Mouse (Mus musculus): ENCODE data around the gene Lct.
"Not testable (repeated sequence)": the region's sequence is repeated elsewhere in the genome, so short reads cannot be mapped to it uniquely, and the experiment has no call there.

The Lct gene

DNA sequence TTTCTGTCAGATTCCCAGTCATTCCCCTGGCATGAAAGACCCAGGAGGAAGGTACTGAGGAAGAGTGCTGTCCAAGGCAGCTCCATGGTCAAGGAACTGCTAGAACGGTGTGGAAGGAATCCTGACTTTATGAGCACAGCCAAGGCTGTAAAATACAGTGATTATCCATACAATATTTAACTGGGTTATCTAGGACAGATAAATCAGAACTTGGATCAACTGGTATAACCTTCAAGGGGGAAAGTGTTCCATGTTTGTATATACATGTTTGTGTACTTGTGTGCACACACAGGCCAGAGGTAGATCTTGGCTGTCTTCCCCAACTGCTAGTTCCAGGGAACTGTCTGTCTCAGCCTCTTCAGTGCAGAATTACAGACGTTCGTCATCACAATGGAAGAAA lies at the start of gene Lct:
Lct (minus strand) TSS at position 101 of the 400 bp plus-strand sequence.
- DNase-seq (ENCODE audit: low spot score in 2 of 2) = no peak

DNA sequence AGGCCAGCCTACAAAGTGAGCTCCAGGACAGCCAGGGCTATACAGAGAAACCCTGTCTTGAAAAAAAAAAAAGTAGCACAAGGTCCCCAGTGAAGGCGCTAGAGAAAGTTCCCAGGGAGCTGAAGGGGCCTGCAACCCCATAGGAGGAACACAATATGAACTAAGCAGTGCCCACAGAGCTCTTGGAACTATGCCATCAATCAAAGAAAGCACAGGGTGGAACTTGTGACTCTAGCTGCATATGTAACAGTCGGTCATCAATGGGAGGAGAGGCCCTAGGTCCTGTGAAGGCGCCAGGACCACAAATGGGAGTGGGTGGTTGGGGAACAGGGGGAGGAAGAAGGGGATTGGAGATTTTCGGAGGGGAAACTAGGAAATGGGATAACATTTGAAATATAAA lies 48.7 kb upstream of the Lct start:
- DNase-seq (ENCODE audit: low spot score in 2 of 2) = no peak

DNA sequence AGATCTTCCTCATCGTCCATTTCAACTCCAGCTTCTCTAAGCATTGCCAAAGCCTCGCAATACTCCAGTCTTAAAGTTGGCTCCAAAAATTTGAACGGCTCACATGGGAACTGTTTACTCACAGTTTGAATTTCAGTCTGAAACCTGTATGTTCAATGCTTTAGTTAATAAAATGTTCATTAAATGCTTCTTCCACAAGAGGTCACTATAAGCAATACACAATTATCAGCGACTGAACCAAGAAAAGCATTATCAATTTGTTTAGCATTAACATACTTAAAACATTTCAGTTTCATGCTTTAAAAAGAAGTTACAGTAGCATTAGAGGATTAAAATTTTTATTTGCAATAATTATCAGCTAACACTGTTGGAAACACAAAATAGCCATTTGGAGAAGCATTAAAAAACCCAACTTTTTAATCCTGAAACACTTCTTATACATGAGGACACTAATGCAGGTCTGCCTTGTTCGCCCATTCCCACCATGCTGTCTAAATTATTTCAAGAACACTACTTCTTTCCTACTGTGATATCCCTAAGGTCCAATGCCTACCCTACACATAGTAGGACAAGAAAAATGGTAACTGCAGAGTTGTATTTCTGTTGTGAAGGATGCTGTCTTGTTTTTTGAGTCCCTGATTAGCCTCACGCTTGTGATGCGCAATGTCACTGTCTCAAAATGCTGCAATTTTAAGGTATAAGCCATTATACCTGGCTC lies 44.2 kb upstream of the Lct start:
- DNase-seq (ENCODE audit: low spot score in 2 of 2) = no peak

DNA sequence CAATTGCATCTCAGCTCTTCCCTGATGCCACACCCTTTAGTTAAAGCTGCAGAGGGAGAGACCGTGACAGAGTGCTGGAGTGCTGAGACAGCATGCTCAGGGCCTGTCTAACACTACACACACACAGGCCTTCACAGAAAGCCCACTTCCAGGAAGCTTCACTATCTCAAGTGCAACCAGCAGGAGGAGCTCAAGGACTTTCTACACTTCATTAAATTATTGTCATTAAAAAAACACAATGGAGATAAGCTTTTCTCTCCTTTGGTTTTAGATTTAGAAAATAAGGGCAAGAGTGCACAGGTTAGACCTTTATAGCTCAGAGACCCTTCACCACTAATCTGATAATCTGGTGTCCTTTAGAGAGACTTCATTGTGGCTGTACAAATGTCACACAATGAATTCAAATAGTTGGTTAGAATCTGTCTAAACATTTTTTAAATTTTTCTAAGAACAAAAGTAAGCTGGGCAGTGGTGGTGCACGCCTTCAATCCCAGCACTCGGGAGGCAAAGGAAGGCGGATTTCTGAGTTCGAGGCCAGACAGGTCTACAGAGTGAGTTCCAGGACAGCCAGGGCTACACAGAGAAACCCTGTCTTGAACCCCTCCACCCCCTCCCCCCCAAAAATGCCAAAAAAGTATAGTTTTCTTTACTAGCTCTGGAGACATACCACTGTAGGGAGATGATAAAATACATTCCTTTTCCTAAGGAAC lies 40.8 kb upstream of the Lct start:
- DNase-seq (ENCODE audit: low spot score in 2 of 2) = peak; percentile 24 to 63

DNA sequence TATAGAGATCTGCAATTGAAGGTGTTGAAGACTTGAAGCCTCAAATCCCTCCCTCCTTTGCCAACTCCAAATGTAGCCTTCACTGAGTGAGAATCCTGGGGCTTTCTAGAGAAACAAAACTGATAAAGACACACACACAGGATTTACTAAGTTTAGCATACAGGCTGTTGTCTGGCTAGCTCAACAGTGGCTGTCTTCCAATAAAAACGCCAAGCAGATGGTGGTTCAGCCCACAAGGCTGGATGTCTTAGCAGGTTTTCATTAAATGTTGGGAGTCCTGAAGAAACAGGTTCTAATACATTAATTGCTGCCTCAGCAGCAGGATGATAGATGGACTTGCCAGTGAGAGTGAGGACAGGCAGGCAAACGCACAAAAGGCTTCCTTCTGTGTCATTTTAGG lies 32.5 kb upstream of the Lct start:
- peak; percentile 33 to 75 for DNase-seq (ENCODE audit: low spot score in 2 of 2)

DNA sequence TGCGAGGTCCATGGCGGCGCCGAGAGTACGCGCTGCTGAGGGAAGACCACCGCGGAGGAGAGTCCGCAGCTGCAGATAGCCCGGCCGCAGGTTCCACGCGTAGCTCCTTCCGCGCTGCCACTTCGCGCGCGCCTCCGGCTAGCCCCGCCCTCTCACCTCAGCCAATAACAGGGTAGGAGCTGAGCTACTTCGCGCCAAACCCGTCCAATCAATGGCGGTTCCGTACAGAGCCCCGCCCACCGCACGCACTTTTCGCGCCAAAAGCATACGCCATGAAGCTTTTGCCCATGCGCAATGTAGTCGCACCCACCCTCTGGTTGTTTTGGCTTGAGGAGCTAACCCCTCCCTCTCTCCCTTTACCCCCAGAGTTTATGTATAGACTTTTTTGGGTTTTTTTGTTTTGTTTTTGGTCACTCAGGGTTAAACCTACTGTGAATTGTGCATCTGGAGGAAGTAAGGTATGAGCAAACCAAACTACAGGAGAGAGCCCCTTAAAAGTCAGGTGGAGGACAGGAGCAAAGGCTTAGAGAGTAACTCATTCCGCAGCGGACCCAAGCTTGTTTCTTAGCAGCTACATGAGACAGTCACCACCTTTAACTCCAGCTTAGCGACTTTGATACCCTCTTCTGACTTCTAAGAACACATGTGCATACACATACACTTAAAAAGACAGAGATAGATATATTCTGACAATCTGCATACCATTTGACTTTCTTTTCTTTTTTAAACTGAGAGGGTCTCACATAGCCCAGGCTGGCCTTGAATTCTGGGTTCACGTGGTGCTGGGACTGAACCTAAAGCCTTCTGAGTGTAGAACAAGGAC lies 31.6 kb upstream of the Lct start, which contains the start of gene Mcm6:
Mcm6 (minus strand) TSS at position 111 of the 823 bp plus-strand sequence.
- DNase-seq (ENCODE audit: low spot score in 2 of 2) = peak; percentile 89 to 94

DNA sequence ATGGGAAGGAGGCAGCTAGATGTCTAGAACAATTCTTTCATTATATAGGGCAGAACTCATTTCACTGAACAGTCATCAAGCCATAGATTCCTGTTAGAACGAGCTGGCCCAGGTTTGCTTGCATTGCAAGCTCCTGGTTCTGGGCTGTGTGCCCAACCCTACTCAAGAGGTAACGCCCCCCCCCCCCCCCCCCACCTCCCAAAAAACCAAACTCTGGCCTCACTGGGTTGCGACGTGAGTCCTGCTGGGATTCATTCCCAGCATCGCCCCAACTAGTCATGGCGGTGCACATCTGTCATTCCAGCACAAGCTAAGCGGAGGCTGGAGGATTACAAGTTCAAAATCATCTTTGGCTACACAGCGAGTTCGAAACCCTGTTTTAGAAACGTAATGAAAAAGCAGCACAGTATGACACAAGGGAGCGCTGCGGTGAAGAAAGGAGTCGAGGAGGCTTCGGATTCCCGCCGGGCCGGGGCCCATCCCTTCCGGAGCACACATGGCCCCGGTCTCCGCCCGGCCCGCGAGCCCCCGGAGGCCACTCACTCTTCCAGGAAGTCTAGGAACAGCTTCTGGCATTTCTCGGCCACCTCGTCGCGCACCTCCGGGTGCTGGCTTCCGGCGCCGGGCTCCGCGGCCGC lies 30.9 kb upstream of the Lct start:
- DNase-seq (ENCODE audit: low spot score in 2 of 2) = no peak

DNA sequence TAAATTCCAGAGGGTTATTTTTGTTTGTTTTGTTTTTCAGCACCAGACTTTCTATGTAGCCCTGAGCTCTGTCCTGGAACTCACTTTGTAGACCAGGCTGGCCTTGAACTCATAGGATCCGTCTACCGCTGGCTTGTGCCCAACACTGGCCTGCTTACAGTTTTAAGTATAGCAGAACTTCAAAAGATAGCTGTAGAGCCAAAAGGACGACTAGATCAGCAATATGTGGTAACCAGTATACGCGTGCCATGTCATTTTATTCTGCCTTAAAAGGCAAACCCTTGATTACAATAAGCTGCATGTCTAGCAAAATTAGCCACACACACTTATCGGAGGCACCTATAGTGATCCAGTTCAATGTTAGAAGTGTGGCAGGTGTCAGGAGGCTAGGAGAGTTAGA lies 30.2 kb upstream of the Lct start:
- DNase-seq (ENCODE audit: low spot score in 2 of 2) = no peak

DNA sequence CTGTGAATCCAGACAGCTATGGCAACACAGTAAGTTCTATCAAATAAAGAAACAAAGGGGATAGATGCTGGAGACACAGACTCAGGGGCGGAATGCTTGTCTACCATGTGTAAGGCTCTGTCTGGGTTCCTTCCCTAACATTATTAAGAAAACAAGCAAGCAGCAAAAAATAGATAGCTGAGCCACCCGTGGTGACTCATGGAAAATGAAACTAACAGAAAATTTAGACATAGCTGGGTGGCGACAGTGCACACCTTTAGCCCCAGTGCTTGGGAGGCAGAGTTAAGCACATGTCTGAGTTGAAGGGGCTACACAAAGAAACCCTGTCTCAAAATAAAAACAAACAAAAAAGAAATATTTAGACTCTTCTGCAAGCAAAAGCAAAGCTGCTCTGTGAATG lies 29.3 kb upstream of the Lct start:
- no peak for DNase-seq (ENCODE audit: low spot score in 2 of 2)

DNA sequence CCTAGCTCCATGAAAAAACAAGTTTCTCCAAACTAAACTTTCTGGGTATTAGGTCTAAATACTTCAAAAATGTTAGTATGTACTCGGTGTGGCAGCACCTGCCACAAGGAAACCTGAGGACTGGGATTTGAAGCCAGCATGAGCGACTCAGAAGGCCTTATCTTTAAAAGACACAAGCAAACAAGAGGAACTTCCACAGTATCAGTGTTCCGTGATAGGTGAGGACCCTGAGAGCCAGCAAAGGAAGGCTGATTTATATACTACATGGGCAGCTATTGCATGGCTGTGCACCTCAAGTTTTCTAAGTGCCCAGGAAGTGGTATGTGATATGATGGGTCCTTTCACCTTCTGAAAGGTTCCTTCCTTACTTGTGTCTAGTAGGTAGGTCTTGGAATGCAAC lies 25.0 kb upstream of the Lct start:
- DNase-seq (ENCODE audit: low spot score in 2 of 2) = no peak

DNA sequence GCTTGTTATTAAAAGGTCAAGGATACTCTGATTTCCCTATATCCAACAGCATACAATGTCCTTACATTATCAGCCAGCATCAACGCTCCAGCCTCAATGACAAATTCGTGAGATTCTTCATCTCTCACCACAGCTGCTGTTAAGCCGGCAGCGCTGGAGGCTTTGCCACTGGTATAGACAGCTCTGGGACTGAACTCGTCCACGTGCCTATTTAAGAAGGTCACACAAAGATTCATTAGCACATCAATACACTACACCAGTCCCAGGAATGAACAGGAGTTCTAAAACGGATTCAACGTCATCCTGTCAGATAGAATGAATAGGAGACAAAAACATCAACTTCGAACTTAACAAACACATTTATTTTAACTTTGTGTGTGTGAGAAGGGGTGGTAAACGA lies 16.1 kb upstream of the Lct start:
- no peak for DNase-seq (ENCODE audit: low spot score in 2 of 2)

DNA sequence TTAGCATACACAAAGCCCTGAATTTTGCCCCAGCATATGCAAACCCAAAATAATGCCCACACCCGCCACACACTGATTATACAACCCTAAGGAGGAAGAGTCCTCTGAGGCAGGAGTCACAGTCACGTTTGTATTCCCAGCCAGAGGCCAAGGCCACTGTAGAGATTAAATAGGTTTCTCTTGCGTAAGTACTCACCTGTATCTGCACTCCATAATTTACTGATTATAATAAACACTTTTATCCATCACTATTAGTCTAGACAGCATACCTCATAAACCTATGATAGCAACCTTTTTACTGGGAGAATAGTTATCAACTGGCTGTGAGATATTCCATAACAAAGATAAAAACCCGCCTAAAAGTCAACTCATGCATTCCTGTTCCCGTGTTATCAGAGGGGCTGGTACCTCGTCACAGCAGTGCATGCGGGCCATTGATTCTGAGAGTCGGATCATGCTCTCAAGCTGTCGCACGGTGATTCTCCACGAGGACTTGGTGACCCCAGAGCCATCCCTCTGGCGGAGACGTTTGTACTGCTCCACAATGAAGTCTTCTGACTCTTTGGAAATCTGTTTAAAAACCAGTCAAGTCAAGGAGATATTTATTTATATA lies 9.7 kb upstream of the Lct start:
- no peak for DNase-seq (ENCODE audit: low spot score in 2 of 2)

DNA sequence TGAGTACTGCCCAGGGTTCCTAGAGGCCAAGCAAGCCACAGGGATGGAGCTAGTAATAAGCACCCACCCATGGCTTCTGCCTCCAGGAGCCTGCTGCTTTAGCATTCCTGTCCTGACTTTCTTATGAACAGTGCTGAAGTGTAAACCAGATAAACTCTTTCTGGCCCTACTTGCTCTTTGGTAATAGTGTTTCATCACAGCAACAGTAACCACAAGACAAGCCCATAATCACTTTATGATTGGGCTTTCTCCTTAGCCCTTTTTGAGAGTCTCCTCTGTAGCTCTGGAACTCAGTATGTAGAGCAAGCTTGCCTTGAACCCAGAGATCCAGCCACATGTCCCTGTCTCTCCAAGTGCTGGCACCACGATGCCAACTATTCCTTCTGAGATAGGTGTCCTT lies 2.2 kb upstream of the Lct start:
- DNase-seq (ENCODE audit: low spot score in 2 of 2) = no peak

DNA sequence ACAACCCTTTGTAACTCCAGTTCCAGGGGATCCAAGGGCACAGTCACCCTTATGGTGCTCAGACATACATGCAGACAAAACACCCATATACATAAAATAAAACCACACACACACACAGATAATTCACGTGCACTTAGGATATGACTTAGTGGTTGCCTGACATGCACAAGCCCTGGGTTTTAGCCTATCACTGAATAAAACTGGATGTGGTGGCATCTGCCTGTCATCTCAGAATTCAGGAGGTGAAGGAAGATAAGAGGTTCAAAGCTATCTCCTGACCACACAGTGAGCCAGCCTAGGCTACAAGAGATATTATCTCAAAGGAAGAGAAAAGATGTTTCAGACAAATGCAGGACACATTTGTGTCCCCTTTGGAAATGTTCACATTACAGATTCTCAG lies 953 bp downstream of the Lct start:
- DNase-seq (ENCODE audit: low spot score in 2 of 2) = no peak

DNA sequence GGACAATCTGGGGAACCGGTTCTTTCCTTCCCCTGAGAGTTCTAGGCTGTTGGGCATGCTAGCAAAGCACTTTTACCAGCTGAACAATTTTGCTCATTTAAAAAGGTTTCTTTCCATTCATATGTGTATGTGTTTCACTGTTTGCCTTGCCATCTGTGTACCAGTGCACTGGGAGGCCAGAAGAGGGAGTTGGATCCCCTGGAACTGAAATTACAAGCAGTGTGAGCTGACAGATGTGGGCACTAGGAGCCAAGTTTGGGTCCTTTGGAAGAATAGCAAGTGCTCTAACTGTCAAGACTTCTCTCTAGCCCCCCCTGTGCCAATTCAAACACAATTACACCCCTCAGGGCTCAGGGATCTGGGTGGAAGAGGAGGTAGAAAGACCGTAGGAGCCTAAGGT lies 3.3 kb downstream of the Lct start:
- no peak for DNase-seq (ENCODE audit: low spot score in 2 of 2)

DNA sequence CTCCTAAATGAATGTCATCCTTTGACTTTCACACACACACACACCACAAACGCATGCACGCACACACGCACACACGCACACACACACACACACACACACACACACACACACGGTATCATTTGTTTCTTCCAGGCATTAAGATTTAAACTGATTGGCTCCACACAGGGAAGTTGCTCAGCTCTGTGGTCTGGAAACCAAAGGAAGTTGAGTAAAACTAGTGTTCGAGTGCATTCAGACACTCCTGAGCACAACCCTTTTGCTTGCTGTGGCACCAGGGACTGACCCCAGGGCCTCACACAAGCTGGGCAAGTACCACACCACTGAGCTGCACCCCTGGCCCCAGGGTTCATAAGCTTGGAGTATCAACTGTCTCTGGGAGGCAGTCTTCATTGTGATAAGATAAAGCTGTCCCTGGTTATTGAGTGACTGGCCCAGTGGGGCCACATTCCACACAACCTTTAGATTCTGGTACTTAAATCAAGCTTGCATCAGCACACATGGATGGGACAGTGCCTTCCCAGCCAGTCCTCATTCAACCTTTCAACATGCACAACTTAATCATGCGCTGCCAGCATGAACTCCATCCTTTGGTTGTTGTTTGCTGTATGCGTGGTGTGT lies 5.0 kb downstream of the Lct start:
- no peak for DNase-seq (ENCODE audit: low spot score in 2 of 2)

DNA sequence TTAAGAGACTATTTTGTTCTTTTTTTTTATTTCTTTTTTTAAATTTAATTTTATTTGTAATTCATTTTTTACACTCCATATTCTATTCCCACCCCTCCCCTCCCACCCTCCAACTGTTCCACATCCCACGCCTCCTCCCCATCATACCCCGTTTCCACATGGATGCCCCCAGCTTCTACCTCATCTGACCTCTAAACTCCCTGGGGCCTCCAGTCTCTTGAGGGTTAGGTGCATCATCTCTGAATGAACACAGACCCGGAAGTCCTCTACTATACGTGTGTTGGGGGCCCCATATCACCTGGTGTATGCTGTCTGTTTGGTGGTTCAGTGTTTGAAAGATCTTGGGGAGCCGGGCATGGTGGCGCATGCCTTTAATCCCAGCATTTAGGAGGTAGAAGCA lies 8.9 kb downstream of the Lct start:
- DNase-seq (ENCODE audit: low spot score in 2 of 2) = not testable (repeated sequence)

DNA sequence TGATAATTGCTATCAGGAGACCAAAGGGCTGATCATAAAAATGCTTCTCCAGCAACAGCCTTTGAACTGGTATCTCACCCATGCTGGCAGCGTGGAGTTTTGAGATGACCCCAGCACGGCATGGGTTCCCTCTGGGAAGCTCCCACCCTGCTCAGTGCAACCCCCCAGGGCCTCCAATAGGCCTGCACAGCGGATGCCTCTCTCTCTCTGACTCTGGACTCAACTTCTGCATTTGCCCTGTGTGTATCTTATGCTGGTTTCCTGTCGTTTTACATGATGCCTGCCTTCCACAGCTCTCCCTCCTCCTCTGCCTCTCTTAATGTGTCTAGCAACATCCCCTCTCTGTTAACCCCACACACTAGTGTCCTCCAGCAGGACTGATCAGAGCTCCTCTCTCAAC lies 13.5 kb downstream of the Lct start:
- DNase-seq (ENCODE audit: low spot score in 2 of 2) = no peak

DNA sequence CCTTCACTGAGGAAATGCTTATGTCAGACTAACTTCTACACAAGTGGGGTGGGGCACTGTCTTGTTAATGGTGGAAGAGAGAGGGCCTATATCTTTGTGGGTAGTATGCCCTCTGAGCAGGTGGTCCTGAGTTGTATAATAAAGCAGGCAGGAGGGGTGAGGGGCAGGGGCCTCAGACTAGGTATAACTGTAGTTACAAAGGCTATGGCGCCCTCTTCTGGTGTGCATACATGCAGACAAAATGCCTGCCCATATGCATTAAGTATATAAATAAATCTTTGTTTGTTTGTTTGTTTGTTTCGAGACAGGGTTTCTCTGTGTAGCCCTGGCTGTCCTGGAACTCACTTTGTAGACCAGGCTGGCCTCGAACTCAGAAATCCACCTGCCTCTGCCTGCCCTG lies 19.1 kb downstream of the Lct start:
- DNase-seq (ENCODE audit: low spot score in 2 of 2) = no peak

DNA sequence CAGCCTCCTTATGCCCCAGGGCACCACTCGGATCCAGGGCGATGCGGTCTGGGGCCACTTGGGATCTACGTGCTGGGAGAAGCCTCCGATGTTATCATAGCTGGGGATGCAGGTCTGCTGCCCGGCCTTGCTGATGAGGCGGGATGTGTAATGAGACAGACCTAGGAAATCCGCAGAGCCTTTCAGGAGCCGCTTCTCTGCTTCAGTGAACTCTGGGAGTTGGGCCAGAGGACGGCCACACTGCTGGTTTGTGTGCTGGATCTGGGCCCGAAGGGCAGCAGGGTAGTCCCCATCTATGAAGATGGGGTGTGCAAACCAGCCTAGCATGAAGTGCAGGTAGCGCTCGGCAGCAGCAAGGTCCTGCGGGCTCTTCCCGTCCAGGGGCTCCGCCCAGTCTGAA lies 24.2 kb downstream of the Lct start:
- peak; percentile 16 to 39 for DNase-seq (ENCODE audit: low spot score in 2 of 2)
